Mouse (Mus musculus): ENCODE measurements at regions not wholly inside any gene's neighbourhood (a gene's known extent, or its start where the extent isn't known, plus 50 kb on each side); places are given as distances from the start of the nearest gene placed in this dataset.

GRCm38 (mm10) chr8:53788202-53788601 lies 149.3 kb upstream of the Neil3 start:
- TF ChIP-seq POLR2A (IDR thresholded peaks at IDR 0.05; ENCODE audit: insufficient read length, low read depth) (no peak), CEBPB (IDR thresholded peaks at IDR 0.05; ENCODE audit: insufficient read depth, poor library complexity, severe bottlenecking) (no peak), MYOD1 (IDR thresholded peaks at IDR 0.05; ENCODE audit: control insufficient read depth in 1 of 3, insufficient read length in 2 of 3, low read depth in 2 of 3) (no peak), TCF3 (IDR thresholded peaks at IDR 0.05; ENCODE audit: insufficient read length, low read depth) (no peak), E2F4 (IDR thresholded peaks at IDR 0.05; ENCODE audit: insufficient read depth) (no peak), REST (IDR thresholded peaks at IDR 0.05; ENCODE audit: insufficient read depth, insufficient read length) (no peak)

Data from myocyte (in vitro differentiated cells).